Mouse (Mus musculus) bone marrow, adult 2 months (tissue): Measurements from ENCODE around the gene Adgrg1.
A peak's percentile ranks its signal among the peaks of the same experiment; 100 is the strongest.

Experiments used
- CTCF ChIP-seq: fragments of 200-500 bp; IDR thresholded peaks from 2 replicates; pipeline ENCODE4 v1.5.1; 2011; ENCODE audit warnings: low read length, control low read depth; ENCODE audit not compliant: control insufficient read depth, insufficient read depth
- POLR2A ChIP-seq: fragments of 200-500 bp; IDR thresholded peaks from 2 replicates; pipeline ENCODE4 v1.6.1; 2011; ENCODE audit warnings: low read depth, mild to moderate bottlenecking, control low read depth, low read length, borderline replicate concordance; ENCODE audit not compliant: control insufficient read depth

- TF ChIP-seq POLR2A (no peak), CTCF (peak; percentile 99)
Measured at GRCm38 (mm10) chr8:95001655-95002054, 27.1 kb downstream of the Adgrg1 start.
